Mouse (Mus musculus): ENCODE measurements around the gene Efcab3.
"Not testable (repeated sequence)": the region's sequence is repeated elsewhere in the genome, so short reads cannot be mapped to it uniquely, and the experiment has no call there.

Efcab3 gene

DNA sequence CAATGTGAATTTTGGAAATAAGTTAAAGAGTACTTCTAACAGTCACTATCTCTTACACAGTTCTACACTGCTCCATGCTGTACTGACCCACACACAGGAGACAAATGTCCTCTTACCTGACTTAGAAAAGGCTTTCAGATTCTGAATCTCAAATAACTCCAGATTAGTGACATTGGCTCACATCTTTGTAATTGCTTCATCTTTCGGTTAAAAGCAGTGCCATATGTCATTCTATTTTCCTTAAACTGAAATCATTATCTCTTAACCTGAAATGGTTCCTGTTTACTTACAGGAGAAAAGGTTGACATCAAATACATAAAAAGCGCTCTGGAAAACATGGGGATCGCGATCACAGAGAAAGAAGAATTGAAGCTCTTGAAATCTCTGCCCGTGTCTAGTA lies at the start of gene Efcab3:
Efcab3 (plus strand) TSS at position 301 of the 400 bp plus-strand sequence.
- DNase-seq: no peak

GRCm38 (mm10) chr11:105021071-105021470 lies 42.3 kb upstream of the Efcab3 start:
- no peak for DNase-seq

- DNase-seq: no peak
These were observed 34.5 kb upstream of the Efcab3 start for GRCm38 (mm10) chr11:105028744-105029348.

DNA sequence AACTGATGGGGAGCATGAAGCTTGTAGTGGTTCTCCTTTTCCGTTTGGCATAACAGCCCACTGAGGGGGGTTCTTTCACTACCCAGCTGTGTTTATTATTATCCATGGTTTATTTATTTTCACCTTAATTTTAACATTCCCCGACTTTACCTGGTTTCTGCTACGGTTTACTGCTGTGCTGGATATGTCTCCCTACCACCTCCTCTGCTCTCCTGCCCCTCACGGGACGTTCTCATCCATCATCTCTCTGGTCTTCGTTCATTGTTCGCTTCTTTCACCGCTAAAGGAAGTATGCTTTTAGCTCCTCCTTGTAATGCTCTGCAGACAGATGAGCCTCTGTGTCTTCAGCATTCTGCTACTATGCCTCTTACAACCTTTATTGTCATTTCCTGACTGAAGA lies 33.9 kb upstream of the Efcab3 start:
- DNase-seq: no peak

- no peak for DNase-seq
These were observed 33.2 kb upstream of the Efcab3 start for GRCm38 (mm10) chr11:105030229-105030628.

DNA sequence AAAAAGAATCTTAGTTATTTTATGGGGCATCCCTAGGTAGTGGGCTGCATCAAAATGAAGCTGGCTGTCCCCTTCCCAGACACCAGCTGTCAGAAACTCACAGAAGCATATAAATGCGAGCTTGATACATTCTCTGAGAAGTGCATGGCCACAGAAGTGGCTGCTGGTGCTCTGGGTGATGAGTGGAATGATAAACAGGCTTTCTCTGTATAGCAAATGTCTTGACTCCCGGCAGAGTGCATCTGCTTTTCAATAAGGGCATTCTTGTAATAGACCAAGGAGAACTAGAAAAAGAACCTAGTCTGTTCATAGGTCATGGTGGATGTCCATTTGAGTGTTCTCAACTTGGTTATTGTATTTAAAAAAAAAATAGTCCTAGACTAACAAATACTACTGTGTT lies 32.3 kb upstream of the Efcab3 start:
- DNase-seq: no peak

DNA sequence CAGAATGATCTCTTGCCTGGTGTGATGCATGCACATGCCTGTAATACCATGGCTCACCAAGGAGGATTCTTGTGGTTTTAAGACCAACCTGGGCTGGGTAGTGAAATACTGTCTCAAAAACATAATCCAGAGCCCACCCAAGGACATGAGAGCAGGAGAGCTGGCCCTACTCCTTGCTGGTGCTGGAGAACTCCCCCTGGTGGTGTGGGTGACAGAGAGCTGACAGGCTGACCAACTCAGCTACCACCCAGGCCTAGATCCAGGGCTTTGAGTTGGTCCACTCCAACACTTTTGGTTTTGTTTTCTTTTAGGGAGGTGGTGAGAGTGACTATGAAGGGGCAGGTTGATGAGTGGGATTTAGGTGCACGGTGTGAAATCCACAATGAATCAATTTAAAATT lies 28.3 kb upstream of the Efcab3 start:
- no peak for DNase-seq

DNA sequence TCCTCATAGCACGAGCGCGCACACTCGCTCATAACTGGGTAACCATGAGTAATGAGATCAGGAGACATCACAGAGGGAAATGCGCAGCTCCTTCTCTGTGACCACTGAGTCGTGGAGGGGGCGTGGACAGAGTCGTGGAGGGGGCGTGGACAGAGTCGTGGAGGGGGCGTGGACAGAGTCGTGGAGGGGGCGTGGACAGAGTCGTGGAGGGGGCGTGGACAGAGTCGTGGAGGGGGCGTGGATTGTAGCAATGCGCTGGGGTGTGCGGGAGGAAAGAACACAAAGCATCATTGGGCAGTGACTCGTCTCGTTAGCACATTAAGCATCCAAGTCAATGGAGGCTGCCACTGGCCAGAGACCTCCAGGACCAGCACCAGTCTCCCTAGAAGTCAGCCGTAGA lies 49.1 kb downstream of the Efcab3 start:
- DNase-seq: not testable (repeated sequence)

DNA sequence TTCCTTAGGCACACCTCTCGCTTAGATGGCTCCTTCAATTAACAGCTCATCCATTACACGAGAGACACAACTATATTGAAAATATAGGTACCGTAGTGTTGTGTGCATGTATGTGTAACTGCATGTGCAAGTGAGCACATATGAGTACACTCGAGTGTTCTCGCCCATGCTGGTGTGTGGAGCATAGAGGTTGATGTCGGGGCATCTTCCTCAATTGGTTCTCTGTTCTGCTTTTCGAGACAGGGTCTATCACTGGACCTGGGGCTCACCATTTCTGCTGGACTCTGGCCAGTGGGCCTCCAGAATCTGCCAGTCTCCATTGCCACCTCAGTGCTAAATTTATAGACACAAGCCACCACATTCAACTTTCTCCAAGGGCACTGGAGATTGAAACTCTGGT lies 54.4 kb downstream of the Efcab3 start:
- no peak for DNase-seq

GRCm38 (mm10) chr11:105120551-105121061 lies 57.2 kb downstream of the Efcab3 start:
- DNase-seq: no peak

GRCm38 (mm10) chr11:105121792-105122191 lies 58.4 kb downstream of the Efcab3 start:
- DNase-seq: not testable (repeated sequence)

- peak; percentile 25 to 57 for DNase-seq
These were observed 60.6 kb downstream of the Efcab3 start for GRCm38 (mm10) chr11:105123986-105124385.

DNA sequence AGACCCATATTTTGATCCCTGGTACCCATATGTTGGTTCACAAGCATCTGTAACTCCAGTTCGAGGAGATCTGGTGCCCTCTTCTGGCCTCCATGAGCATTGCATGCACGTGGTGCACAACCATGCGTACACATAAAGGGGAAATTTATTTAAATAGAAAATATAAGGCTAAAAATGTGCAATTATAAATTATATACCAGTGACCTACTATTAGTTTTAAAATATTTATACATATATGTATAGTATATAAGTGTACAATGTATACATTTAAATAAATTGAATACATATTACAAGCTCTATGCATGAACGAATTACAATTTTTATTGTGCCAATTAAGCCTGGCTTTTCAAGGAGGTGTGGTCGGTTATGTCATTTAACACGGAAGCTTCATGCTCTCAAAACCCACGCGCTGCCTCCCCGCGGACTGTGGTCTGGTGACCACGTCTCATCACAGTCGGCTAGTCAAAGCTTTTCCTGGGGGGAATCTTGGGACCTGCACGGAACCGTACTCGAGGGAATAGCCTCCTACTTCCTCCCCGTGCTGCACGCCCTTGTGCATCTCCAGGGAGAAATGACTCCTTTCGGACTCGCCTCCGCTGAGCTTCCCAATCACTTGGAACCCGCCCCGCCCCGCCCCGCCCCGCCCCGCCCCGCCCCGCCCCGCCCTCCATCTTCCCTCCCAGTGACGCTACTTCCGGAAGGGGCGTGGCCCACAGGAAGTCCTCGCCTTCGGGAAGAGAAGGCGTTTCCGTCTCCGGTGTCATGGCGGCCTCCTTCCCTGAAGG lies 62.5 kb downstream of the Efcab3 start, which contains the start of gene Mettl2:
Mettl2 (plus strand) TSS at position 691 of the 785 bp plus-strand sequence.
- DNase-seq: peak; percentile 85 to 89

GRCm38 (mm10) chr11:105126520-105127029 lies 63.2 kb downstream of the Efcab3 start:
- no peak for DNase-seq

DNA sequence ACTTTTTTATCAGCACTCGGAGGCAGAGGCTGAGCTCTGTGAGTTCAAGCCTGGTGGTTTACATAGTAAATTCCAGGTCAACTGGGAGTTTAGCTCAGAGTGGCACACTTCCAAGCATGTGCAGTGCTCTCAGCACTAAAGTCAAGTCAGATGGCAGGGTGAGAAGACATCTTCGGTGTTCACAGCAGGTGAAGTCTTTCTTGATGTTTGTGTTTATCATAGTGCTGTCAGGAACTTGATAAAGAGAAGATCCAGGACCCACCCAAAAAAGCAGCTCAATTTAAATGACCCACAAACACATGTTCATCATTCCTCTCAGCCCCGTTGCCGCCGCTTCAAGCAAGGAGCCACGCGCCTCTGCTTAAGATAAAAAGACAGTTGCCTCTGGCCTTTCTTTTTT lies 72.3 kb downstream of the Efcab3 start:
- DNase-seq: no peak

DNA sequence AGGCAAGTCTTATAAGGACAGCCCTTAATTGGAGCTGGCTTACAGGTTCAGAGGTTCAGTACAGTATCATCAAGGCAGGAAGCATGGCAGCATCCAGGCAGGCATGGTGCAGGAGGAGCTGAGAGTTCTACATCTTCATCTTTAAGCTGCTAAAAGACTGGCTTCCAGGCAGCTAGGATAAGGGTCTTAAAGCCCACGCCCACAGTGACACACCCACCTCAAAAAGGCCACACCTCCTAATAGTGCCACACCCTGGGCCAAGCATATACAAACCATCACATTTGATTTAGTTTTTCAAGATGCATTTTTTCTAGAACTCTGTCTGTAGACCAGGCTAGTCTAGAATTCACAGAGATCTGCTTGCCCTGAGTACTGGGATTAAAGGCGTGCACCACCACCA lies 73.9 kb downstream of the Efcab3 start:
- not testable (repeated sequence) for DNase-seq

GRCm38 (mm10) chr11:105140512-105140911 lies 77.1 kb downstream of the Efcab3 start:
- DNase-seq: not testable (repeated sequence)

GRCm38 (mm10) chr11:105141115-105141514 lies 77.7 kb downstream of the Efcab3 start:
- DNase-seq: no peak

- no peak for DNase-seq
These were observed 80.2 kb downstream of the Efcab3 start for GRCm38 (mm10) chr11:105143564-105143963.

DNA sequence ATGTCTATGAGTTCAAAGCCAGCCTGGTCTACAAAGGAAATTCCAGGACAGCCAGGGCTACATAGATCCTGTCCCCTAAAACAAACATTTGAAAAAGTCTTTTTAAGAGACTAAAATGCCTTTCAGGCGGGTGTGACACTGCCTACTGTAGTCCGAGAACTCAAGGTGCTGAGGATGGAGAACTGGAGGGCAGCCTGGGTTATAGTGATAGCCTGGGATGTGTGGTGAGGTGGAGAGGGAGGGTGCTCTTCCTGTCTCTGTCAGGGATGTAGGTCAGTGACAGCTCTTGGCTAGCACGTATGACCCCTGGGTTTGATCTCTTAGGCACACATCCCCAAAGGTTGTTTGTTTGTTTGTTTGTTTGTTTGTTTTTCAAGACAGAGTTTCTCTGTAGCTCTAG lies 80.7 kb downstream of the Efcab3 start:
- DNase-seq: no peak

DNA sequence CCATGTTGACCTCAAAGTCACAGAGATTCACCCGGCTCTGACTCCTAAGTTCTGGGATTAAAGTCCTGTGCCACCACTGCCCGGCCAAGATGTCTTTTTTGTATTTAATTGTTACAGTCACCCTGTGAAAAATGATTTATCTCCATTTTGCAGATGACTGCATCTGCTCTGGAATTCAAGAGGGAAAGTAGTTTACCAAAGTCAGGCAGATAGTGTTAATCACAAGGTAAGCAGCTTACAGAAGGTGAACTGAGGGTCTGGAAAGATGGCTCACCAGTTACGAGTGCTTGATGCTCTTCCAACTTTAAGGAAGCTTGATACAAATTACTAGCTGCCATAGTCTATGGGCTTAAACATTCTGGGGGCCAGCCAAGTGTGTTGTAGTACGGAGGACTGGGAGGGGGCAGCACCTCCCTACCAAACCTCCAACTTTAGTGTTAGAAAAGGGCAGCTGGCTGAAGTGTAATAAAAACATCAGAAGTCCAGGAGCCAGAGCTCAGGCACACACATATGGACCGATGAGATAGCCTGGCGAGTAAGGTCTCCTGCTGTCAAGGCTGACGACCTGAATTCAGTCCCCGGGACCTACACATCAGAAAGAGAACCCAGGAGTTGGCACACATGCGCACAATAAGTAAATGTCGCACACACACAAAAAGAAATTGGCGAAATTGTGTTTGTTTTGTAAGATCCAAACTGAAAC lies 81.3 kb downstream of the Efcab3 start:
- peak in 1 of 2 experiments; percentile 39 for DNase-seq

- no peak for DNase-seq
These were observed 81.8 kb downstream of the Efcab3 start for GRCm38 (mm10) chr11:105145211-105145610.

DNA sequence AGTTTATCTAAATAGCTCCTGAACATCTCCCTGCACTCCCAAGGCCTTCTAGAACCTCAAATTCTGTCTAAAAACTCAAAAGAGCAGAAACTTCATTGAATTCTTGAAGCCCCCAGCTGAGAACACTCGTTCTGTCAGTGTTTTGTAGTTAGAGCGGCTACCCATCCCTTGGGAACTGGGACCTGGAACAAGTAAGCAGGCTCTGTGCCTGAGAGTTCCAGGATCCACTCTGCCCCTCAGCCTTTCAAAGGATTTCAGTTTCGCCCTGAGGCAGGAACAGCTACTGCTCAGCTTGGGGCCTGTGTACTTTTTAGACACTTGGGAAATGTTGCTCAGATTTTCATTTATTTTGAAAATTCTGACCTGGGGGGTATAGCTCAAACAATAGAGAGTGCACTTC lies 83.2 kb downstream of the Efcab3 start, which contains the start of gene Gm10842:
Gm10842 (plus strand) TSS at position 301 of the 400 bp plus-strand sequence.
- DNase-seq: no peak
